Mouse (Mus musculus) fat pad, adult 2 months (tissue): ENCODE results near the gene Polr2c.

Experiments
- DNase-seq: peaks from one replicate; pipeline ENCODE4 v3.0.0-alpha.2; 2011; ENCODE audit warnings: low read depth, low spot score; ENCODE audit errors: extremely low read depth

Polr2c gene

DNA sequence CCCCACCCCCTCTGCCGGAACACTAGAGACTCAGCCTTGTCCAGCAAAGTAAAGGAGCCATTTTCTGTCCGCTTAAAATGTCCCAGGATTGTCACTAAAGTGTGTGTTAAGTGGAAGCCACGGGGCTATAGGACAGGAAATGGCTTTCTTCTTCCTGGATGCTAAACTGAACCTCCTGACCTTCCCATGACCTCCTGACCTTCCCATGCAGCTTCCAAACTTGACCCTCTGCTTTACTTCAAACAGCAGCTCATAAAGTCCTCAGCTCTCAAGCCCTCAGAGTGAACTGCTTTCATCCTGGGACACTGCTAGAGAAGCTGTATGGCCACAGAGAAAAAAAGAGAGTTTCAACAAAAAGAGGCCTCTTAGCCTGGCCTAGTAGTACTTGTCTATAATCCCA, 19.6 kb downstream of the Polr2c start:
- DNase-seq: no peak

DNA sequence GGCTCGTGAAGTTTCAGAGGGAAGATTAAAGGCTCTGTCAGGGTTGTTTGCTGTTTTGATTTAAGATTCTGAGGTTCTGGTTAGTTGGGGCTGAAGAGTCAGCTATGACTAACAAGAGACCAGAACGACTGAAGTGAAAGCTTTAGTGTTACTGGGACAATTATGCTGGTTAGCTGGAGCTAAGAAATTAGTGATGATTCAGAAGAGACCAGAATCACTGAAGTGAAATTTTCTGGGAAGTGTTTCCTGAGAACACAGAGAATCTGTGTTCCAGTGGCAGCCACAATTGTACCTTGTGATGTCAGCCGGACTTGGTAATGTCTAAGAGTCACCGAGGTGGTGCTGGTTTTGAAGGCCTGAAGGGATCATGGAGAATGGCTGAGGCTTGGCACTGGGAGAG, 23.5 kb downstream of the Polr2c start:
- DNase-seq: no peak

DNA sequence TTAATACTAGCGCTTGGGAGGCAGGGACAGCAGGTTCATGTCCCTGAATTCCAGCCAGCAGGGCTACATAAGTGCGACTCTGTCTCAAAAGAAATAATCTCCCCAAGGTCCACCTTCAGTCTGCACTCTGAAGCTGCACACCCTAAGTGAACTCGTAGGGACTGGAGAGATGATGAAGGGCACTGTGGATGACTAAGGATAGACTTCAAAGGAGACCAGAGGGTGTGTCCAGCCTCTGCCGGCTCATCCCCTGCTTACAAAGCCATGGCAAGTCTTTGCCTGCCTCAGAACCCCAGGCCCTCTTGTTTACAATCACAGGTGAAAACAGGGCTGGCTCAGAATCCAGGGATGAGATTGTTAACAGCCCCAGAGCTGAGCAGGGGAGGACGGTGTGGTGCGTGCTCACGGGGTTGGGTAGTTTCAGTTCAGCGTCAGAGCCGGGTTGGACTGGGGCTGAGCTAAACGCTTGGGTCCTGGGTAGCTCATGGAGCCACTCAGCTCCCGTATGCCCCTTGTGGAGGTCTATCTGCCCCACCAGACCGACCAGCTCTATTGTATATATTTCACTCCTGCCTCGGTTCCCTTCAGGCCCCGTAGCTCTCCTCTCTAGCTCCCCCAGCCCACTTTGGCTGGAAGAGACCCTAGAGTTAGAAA, 31.3 kb downstream of the Polr2c start:
- no peak for DNase-seq

DNA sequence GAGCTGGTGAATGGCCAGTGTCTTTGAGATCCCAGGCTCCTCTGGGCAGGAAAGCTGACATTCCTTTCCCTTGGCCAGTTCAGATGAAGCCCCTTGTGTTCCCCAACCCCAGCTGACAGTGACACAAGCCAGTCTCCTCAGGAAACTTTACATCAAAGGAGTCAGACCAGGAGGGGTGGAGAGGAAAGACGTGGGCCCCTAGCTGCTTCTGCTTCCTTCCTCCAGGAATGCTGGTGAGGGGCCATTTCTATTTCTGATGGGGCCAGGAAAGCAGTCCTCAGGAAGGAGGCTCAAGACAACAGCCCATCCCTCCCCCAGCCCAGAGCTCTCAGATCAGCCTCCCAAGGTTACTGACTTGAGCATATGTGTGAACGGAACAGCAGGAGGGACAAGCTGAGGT, 35.7 kb downstream of the Polr2c start:
- no peak for DNase-seq

DNA sequence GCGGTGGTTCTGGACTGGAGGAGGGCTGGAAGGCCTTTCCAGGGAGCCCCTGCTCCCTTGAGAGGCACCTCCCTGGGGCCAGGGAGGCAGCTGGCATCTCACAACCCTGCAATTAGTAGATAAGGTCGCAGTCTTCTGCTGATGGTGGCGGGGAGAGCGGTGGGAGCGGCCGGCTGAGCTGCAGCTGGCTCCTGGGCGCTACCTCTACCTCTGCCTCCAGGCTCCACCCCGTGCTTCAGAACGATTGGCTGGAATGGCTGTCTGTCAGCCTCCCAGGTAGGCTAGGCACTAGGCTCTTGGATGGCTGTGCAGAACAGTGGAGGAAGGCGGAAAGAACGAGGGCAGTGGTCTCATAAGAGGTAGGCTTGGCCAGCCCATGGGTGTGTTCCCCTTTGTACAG, 42.0 kb downstream of the Polr2c start:
- no peak for DNase-seq

DNA sequence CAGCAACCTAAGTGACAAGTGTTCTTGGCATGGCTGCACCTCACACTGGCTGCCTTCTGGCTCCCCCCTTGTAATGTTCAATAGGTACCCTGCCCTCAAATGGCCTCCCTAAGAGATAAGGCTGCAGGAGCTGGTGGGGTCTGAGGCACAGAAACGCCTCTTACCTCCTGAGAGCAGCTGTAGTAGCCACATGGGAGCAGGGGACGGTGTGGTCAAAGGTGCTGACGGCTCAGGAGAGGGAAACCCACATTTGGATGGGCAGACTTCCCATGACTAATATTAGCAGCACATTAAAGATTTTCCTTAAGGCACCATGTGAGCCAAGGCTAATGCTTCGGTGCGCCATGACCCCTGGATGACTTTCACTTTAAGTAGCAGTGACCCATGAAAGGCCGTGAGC, 43.4 kb downstream of the Polr2c start:
- no peak for DNase-seq

DNA sequence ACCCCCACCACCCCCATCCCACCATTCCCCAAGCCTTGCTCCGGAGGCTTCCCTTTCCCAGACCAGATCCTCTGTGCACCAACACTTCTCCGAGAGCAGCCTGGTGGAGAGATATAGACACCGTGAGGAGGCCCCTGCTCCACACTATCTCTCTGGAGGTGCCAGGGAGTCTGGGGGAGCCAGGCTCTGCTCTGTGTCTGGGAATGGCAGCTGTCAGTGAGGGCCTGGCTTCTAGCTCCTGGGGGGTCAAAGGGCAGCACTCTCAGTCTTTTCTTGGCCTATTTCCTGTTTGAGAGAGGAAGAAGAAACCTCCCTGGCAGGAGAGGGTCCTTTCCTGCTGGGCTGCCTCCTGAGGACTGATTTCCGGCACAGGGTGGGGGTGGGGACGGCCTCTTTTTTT, 43.8 kb downstream of the Polr2c start:
- DNase-seq: no peak

DNA sequence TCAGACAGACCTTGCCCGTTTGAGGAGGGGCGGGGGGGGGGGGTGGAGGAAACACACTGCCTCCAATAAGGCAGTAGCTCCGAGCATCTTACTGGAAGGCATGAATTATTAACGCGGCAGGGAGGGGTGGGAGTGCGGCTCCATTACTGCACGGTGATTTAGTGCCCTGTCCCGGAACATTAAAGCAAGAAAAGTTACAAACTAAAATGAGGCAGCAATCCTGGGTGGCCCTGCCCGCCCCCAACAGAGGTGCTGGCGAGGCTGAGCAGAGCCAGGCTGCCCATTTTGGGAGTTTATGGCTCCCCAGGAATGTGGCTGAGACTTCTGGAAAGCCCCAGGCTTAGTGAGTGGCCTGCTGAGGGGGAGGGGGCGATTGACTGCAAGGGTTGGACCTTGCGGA, 46.5 kb downstream of the Polr2c start:
- no peak for DNase-seq

DNA sequence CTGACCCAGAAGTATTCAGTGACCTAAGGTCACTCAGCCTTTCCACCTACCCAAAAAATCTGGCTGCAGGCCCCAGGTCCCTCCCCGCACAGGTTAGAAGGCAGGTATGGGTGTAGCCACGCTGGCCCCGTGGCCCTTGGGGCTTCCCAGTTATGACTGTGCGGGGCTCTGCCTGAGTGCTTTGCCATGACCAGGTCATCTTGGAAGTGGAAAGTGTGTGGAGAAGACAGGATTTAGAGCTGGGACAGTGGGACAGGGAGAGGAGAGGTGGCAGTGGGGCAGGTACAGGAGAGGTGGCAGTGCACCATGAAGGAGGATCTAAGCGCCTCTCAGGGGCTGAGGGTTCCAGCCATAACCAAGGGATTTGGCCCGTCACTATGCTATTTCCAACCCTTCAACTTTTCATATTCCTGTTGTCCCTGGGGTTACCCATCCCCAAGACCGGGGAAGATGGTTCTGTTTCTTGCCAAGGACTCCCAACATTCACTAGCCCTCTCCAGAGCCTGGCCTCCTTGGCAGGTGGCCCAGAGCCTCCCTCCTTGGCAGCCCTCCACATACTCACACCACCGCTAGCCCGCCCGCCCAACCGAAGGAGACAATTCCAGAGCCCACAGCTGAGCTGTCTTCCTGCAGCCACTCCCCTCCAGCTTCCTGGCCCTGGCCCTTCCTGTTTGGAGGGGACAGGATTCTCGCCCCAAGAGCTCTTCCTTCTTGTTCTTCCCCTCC, 47.4 kb downstream of the Polr2c start:
- no peak for DNase-seq

DNA sequence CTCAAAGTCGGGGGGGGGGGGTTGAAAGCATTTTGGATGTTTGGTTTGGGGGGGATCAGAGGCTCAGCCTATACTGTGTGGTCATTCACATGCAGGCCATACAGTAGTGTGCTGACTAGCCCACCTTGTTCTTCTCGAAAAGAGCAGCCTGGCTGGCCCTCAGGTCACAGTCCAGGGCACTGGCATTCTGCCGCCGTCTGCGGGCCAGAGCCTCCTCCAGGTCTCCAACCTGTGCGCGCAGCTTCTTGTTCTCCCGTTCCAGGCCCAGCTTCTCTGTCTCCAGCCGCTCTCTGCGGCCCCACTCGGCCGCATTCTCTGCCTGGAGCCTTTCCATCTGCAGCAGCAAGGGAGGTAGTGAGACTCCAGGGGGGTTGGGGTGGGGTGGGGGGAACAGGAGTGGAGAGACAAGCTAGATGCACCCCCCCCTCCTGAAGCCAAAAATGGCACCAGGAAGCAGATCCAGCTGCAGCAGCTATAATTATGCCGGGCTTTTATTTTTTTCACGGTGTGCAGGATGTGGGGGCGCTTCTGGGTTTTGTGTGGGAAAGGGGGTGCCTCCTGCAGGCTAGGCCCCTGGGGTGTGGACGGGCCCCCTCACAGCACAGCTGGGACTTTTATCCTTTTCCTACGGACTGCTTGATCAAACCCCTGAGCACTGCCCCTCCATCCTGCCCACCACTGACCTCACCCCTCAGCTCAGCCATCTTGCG, 50.5 kb downstream of the Polr2c start:
- DNase-seq: no peak

DNA sequence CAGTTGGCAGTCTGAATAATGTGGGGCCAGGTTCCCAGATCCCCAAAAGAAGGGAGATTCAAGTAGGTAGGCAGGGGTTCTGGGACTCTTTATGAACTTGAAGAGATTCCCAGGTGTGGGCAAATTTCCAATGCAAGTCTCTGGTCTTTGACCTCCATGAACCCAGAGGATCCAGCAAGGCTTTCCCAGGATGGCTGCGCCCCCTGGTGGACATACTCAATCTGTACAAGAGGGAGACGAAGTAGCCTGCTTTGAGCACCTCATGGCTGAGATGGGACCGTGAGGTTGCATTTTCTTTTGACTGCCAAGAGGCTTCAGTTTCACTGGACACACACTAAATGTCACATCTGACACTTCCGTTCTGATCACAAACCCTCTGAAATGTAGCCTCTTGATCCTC, 51.6 kb downstream of the Polr2c start:
- no peak for DNase-seq

DNA sequence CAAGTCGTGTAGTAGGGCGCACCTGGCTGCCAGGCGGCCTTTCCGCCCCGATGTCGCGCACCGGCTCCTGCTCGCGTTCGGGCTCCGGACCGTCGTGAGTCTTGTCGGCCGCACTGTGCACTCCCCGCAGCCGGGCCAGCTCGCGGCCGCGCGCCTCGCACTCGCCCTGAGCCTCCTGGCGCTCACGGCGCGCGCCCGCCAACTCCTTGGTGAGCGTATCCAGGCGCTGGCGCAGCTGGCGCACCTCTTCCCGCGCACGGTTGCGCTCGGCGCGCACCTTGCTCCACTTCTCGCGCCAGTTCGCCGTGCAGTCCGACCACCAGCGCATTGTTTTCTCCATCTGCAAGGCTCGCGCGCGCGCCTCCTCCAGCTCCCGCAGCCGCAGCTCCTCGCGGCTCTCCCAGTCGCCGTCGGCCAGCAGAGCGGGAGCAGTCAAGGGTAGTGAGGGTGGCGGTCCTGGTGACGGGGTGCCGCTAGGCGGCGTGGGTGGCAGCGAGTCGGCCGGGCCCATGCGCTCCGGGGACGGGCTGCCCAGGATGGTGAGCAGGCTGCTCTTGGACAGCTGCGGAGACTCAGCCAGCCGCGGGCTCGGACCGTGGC, 55.9 kb downstream of the Polr2c start:
- DNase-seq: no peak

DNA sequence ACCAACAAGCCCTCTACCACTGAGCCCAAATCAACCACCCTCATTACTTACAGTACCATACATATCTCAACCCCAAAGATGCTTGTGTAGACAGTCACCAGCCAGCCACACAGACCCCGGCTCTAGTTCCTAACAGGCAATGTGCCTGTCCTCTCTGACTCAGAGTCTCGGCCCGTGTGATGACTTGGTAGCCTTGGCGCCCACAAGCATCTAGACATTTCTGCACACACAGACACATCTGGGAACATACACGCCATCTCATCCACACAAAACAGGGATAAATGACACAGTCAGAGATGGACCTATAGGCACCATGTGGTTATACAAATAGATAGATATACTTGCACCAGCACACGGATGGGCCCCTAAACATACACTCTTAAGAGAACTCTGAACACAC, 57.0 kb downstream of the Polr2c start:
- DNase-seq: no peak

DNA sequence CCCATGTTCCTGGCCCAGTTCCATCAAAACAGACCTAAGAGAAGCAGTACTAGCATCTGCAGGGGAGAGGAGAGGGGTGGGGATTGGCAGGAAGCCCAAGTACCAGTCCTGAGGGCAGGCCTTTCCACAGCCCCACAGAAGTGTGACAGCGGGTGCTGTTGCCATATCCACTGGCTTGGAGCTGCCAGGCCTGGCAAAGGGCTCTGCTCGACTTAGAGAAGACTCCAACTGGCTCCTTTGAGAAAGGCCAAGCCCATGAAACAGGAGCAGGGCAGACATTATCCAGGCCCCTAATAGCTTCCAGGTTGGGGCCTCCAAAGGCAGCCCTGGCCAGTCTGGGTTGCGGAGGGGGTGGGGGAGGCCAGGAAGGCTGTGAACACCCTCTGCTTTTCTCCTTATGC, 57.5 kb downstream of the Polr2c start:
- no peak for DNase-seq

DNA sequence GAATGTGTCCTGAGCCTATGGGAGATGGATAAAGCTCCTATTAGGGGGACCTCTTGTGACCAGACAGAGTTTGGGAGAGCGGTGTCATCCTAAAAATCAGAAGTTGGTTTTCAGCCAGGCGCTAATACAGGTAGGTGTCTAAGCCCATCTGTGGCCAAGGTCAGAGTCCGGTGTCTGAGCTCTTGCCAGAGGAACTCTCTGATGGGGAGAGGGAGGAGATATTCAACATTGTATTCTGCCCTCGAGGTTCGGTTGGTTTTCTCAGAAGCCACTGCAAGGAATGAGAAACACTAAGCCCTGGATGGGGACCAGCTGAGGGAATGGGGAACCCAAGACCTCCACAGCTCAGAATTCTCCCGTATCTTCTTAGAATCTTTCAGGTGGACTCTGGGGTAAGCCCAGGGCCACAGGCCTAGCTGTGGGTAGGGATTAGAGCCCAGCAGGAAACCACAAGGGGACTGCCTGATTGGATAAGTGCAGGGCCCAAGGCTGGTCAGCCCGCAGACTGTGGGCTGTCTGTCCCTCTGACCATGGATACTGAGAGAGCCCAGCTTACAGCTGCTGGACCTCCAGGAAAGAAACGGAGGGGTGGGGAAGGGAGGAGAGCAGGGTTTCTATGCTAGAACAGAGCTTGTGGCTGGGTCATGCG, 59.2 kb downstream of the Polr2c start:
- DNase-seq: no peak

DNA sequence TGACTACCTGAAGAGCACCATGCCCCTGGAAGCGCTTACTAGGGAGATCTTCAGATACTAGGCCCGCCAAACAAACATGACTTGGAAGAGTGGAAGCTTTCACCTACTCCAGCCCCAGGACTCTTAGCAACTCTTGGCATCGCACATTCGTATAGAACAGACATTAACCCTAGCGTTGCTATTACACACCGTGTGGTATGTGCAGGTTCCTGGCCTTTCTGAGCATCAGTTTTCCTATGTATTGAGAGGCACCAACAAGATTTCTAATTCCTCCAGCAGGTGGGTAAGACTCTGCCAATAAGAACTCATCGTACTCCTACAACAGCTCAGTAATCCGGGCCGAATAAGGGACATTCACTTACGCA, 59.7 kb downstream of the Polr2c start:
- no peak for DNase-seq

DNA sequence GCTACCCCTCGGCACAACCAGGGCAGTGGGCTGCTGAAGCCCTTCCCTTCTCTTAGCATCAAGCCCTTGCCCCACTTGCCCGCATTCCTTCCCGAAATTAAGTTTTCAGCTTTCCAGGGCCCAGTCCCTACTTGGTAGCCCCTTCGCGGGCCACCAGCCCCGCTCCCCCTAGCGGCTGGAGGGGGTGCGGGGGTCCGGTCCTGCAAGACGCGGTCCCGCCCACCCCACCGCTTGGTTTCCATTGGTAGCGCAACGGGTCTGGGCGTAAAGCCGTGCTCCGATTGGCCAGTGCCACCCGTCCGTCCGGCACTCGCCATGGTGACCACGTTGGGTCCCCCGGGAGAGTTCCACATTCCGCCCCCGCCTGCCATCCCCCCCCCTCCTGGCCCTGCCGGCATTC, 60.1 kb downstream of the Polr2c start:
- DNase-seq: no peak

DNA sequence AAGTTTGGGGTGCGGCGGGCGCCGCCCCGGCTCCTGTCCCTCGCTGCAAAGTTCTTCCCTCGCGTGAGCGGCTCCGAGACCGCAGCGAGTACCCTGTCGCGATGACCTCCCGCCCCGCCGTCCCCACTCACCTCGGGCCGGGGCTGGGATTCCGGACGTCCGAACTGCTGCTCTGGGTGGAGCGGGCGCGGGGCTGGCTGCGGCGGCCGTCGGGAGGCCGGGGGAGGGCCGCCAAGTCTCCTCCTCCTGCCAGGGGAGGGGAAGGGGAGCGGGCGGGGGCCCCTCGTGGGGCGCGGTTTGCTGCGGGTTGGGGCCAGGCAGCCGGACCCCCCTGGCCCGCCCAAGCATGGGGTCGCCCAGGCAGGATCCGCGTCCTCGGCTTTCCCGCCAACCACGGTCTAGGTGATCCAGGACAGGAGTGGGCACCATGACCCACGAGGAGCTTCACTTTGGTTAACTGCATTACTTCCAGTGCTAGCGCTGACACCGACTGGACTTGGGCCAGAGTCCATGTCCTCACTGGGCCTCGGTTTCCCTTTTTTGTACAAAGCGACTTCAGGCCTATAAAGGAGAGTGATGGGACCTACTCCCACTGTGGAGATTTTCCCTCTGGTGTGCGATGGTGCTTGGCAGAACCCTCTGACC, 60.7 kb downstream of the Polr2c start, which contains the start of gene Ccdc102a:
Ccdc102a (minus strand) TSS at position 248 of the 645 bp plus-strand sequence.
- no peak for DNase-seq

DNA sequence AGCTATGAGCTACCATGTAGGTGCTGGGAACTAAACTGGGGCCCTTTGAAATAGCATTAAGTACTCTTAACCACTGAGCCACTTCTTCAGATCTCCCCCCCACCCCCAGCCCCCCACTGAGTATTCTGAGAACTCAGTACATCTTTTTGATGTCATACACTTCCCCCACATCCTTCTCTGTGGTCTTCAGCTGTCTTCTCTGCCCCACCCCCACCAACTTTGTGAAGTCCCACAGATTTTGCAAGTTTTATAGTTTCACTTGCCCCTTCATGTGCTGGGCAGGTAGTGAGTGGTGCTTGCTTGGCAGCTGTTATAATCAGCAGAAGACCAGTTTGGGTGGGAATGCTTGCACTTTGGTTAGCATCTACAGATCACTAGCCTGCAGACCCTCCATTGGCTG, 62.0 kb downstream of the Polr2c start:
- no peak for DNase-seq

DNA sequence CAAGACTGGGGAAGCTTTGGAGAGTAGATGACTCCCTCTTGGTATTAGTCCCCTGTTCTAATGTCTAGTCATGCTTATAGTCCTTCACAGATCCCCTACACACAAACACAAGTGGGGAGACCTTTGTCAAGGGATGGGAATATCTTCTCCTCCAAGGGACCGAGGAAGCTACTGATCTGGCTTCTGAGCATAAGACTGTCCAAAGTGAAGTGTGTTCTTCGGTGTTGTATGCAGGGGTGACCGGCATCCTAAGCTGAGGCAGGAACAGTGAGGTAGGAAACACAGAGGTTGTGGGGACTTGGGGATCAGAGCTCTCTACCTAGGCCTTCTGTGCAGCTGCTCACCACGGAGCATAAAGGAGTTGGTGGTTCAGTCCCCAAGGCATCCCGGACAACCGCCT, 64.9 kb downstream of the Polr2c start:
- no peak for DNase-seq

DNA sequence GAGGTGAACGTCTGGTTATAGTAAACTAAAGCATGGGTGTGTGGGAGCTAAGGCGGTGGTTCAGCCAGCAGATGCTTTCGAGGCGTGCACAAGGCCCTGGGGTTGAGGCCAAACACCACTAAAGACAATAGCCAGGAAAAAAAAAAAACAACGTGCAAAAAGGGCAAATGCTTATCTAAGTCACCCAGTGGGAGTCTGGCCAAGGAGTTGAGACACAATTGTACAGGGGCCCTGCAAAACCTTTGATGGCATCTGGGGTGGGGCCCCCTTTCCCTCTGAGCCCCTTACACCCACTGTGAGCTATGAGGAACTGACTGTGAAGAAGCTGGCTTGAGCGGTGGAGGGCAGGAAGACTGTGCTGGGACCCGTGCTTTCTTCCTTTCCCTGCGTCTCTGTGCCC, 65.4 kb downstream of the Polr2c start:
- no peak for DNase-seq
